Mouse (Mus musculus) midbrain, embryonic 14.5 days (tissue): ENCODE data around the gene Ttc25. TPM values are rescaled to one million over a fixed set of nuclear protein-coding genes. Genes with fewer than 3 reads are reported as not detected.
A peak's percentile ranks its signal among the peaks of the same experiment; 100 is the strongest.

ENCODE experiments used
- ATAC-seq: fragments of 200-750 bp; cut with Nextera tagmentation; 2 replicates; pipeline ENCODE4 v1.8.0; 2017; ENCODE audit warnings: moderate number of reproducible peaks, moderate library complexity; ENCODE audit not compliant: low FRiP score, low TSS enrichment
- DNase-seq: peaks from one replicate; pipeline ENCODE4 v3.0.0-alpha.2; 2015
- H3K27ac ChIP-seq: fragments of 300-500 bp; sonication (generic); replicated peaks from 2 replicates; pipeline ENCODE4 v1.5.1; 2014; ENCODE audit warnings: mild to moderate bottlenecking, low read depth, low read length, moderate library complexity
- H3K27me3 ChIP-seq: fragments of 300-500 bp; sonication (generic); 2 replicates; pipeline ENCODE4 v1.6.1; 2014; ENCODE audit warnings: low read length, control low read depth, mixed read lengths; ENCODE audit not compliant: control insufficient read depth, insufficient read depth
- H3K36me3 ChIP-seq: fragments of 300-500 bp; sonication (generic); 2 replicates; pipeline ENCODE4 v1.6.1; 2014; ENCODE audit warnings: low read length, control low read depth; ENCODE audit not compliant: control insufficient read depth, insufficient read depth
- H3K4me1 ChIP-seq: fragments of 300-500 bp; sonication (generic); 2 replicates; pipeline ENCODE4 v1.6.1; 2014; ENCODE audit warnings: mild to moderate bottlenecking, antibody characterized with exemption, low read length, control low read depth; ENCODE audit not compliant: control insufficient read depth, insufficient read depth
- H3K4me2 ChIP-seq: fragments of 300-500 bp; sonication (generic); 2 replicates; pipeline ENCODE4 v1.6.1; 2014; ENCODE audit warnings: mild to moderate bottlenecking, low read length, moderate library complexity
- H3K4me3 ChIP-seq: fragments of 300-500 bp; sonication (generic); replicated peaks from 2 replicates; pipeline ENCODE4 v1.5.1; 2014; ENCODE audit warnings: low read depth, low read length
- H3K9ac ChIP-seq: fragments of 300-500 bp; sonication (generic); replicated peaks from 2 replicates; pipeline ENCODE4 v1.6.1; 2014; ENCODE audit warnings: mild to moderate bottlenecking, low read length, moderate library complexity
- H3K9me3 ChIP-seq: fragments of 300-500 bp; sonication (generic); 2 replicates; pipeline ENCODE4 v1.6.1; 2016; ENCODE audit warnings: low read length, control low read depth, mixed read lengths; ENCODE audit not compliant: control insufficient read depth
- WGBS: fragments of 180-500 bp; shearing (Covaris S2); extraction: QIAGEN DNeasy Blood & Tissue Kit; methylation state at CpG from one replicate; pipeline ENCODE4 v1.1.7; 2014; 5-methylcytosine and 5-hydroxymethylcytosine counted together
- polyA plus RNA-seq: library from polyadenylated mRNA; unstranded; fragments of >200 nt; fragmentation: Nextera tagmentation; extraction: Ambion mirVana; gene quantifications from 2 replicates; pipeline ENCODE4 v1.2.1, GENCODE M21; 2014

Gene Ttc25
- polyA plus RNA-seq, 1 experiment from 2014 or later: 1.9 TPM

- 0 out of 2 replicates have a peak, but pooled peaks cover 9% of the 10 kb centered on the region for H3K4me1 ChIP-seq
- peaks cover 5% of the 10 kb centered on the region; the same call in 1 of the 2 replicates for H3K27me3 ChIP-seq
- no peak overlapping the region for H3K27ac ChIP-seq
- no peaks in the 10 kb centered on the region for H3K36me3 ChIP-seq
- no peak overlapping the region for H3K9ac ChIP-seq
- no peak overlapping the region for H3K4me3 ChIP-seq
- H3K9me3 ChIP-seq: no peaks in the 10 kb centered on the region
- no peak overlapping the region for H3K4me2 ChIP-seq
- DNase-seq (no peak), ATAC-seq (no peak)
- WGBS: 66% methylated on average over 9 of the region's 9 CpGs
Measured at GRCm38 (mm10) chr11:100569789-100570188, 24.4 kb downstream of the Ttc25 start.

DNA sequence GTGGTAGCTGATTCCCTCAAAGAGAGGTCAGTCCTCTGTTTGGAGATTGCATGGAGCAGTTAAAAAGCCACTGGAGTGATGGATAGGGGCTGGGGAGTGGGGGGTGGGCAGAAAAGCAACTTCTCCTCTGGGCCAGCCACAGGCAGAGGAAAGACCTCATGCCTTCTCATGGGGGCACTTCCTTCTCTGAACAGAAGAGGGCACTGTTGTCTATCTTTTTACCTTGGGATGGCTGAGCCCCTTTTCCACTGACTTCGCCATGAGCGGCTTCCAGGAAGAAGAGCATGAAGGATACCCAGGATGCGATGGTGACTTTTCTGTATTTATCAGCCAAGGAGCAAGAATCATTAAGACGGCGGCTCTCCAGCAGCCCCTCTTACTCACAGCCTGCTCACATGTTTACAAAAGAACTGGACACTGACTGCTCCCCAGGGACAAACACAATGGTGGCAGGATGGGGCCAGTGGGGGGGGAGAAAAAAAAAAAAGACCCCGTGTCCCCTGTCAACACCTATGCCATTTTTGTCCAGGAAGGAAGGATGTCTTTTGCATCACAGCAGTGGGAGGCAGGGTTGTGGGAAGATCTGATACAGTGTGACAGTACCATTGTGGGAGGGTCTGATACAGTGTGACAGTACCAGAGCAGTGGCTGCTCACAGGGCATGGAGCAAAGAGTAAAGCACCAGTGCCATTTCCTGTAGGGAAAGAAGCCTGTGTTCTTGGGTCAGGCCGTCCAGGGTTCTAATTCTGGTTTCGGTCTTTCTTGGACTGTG, 25.2 kb downstream of the Ttc25 start:
- H3K27me3 ChIP-seq: peaks cover 5% of the 10 kb centered on the region; the same call in 1 of the 2 replicates
- 0 out of 2 replicates have a peak overlapping the region, but pooled peaks have one; percentile 8 for H3K27ac ChIP-seq
- WGBS: 10% methylated on average over 8 of the region's 8 CpGs
- peak overlapping the region; percentile 39; the same call in 1 of the 2 replicates for H3K9ac ChIP-seq
- H3K4me1 ChIP-seq: peaks cover 16% of the 10 kb centered on the region
- H3K36me3 ChIP-seq: no peaks in the 10 kb centered on the region
- peak; percentile 90 for DNase-seq
- ATAC-seq: no peak; the same call in 1 of the 2 replicates
- H3K4me2 ChIP-seq: peak overlapping the region; percentile 56
- no peaks in the 10 kb centered on the region for H3K9me3 ChIP-seq
- peak overlapping the region; percentile 17 for H3K4me3 ChIP-seq

- Histone ChIP-seq H3K9ac (peak overlapping the region; percentile 39; the same call in 1 of the 2 replicates), H3K4me2 (peak overlapping the region; percentile 56), H3K27me3 (peaks cover 5% of the 10 kb centered on the region; the same call in 1 of the 2 replicates), H3K36me3 (no peaks in the 10 kb centered on the region), H3K27ac (no peak overlapping the region), H3K4me1 (peaks cover 19% of the 10 kb centered on the region), H3K4me3 (peak overlapping the region; percentile 17), H3K9me3 (no peaks in the 10 kb centered on the region)
- DNase-seq: peak; percentile 55
- WGBS: 10% methylated on average over 16 of the region's 16 CpGs
- ATAC-seq: no peak
Measured at GRCm38 (mm10) chr11:100571202-100571567, 25.8 kb downstream of the Ttc25 start.

DNA sequence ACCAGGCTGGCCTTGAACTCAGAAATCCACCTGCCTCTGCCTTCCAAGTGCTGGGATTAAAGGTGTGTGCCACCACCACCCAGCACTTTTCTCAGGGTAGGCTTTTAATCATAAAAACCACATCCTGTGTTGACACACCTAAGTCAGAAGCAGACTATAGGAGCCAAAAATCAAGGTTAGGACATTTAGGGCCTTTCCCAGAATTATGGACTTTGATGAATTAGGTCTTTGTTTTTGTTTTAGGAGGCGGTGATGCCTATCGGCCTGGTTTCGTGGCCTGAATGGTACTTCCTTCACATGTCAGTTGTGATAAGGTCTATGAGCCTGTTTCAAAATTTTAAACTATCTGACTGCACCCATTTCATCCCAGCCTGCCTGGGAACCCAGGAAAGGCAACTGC, 28.8 kb downstream of the Ttc25 start:
- ATAC-seq (no peak), DNase-seq (no peak)
- Histone ChIP-seq H3K4me3 (no peak overlapping the region), H3K4me1 (peaks cover 19% of the 10 kb centered on the region), H3K9me3 (no peaks in the 10 kb centered on the region), H3K27ac (no peak overlapping the region), H3K4me2 (peak overlapping the region; percentile 80), H3K36me3 (peaks cover 8% of the 10 kb centered on the region), H3K9ac (no peak overlapping the region), H3K27me3 (peaks cover 5% of the 10 kb centered on the region; the same call in 1 of the 2 replicates)
- WGBS: 91% methylated on average over 3 of the region's 3 CpGs

GRCm38 (mm10) chr11:100574708-100575483, 29.5 kb downstream of the Ttc25 start, which contains the start of gene Cnp:
TSS of gene Cnp (plus strand) at chr11:100574904.
- Histone ChIP-seq H3K27me3 (peaks cover 5% of the 10 kb centered on the region; the same call in 1 of the 2 replicates), H3K9ac (peak within 1 kb of the TSS; percentile 56), H3K4me1 (peaks cover 19% of the 10 kb centered on the region), H3K27ac (peak within 1 kb of the TSS; percentile 66), H3K4me2 (peak within 1 kb of the TSS; percentile 80), H3K36me3 (peaks cover 15% of the 10 kb centered on the region), H3K9me3 (no peaks in the 10 kb centered on the region), H3K4me3 (peak within 1 kb of the TSS; percentile 51)
- WGBS: 3% methylated on average over 47 of the region's 47 CpGs
- DNase-seq: peak; percentile 81
- peak; percentile 50 for ATAC-seq

DNA sequence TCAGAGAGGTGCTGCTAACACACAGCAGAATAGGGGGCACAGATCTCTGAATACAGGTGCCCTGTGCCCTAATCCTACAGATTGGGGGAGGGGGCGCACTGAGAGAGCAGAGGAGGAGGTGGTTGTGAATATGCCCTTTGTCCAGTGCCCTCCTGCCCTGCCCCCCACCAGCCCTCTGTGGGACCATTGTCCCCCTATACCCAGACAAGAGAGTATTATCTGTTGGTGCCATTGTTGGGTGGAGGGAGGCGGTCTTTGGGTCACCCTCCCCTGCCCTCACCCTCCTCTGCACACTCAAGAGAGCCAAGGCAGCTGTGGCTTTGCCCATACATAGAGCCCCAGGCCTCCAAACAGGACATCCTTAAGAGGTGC, 30.1 kb downstream of the Ttc25 start:
- Histone ChIP-seq H3K27me3 (peaks cover 5% of the 10 kb centered on the region; the same call in 1 of the 2 replicates), H3K9me3 (no peaks in the 10 kb centered on the region), H3K27ac (peak overlapping the region; percentile 66; the same call in 1 of the 2 replicates), H3K4me1 (peaks cover 19% of the 10 kb centered on the region), H3K4me3 (peak overlapping the region; percentile 51), H3K4me2 (peak overlapping the region; percentile 80), H3K9ac (peak overlapping the region; percentile 56), H3K36me3 (peaks cover 19% of the 10 kb centered on the region)
- DNase-seq (no peak), ATAC-seq (no peak)
- WGBS: 15% methylated on average over 2 of the region's 2 CpGs

DNA sequence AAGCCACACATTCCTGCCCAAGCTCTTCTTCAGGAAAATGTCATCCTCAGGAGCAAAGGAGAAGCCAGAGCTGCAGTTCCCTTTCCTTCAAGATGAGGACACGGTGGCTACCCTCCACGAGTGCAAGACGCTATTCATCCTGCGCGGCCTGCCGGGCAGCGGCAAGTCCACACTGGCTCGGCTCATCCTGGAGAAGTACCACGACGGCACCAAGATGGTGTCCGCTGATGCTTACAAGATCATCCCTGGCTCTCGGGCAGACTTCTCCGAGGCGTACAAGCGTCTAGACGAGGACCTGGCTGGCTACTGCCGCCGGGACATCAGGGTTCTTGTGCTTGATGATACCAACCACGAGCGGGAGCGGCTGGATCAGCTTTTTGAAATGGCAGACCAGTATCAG, 30.8 kb downstream of the Ttc25 start:
- Histone ChIP-seq H3K9me3 (no peaks in the 10 kb centered on the region), H3K36me3 (peaks cover 27% of the 10 kb centered on the region), H3K4me3 (no peak overlapping the region), H3K27me3 (peaks cover 5% of the 10 kb centered on the region; the same call in 1 of the 2 replicates), H3K4me1 (peaks cover 12% of the 10 kb centered on the region), H3K9ac (no peak overlapping the region), H3K27ac (no peak overlapping the region), H3K4me2 (peak overlapping the region; percentile 80; the same call in 1 of the 2 replicates)
- no peak for DNase-seq
- 64% methylated on average over 21 of the region's 21 CpGs for WGBS
- no peak for ATAC-seq

GRCm38 (mm10) chr11:100577852-100578599, 32.6 kb downstream of the Ttc25 start:
- no peak overlapping the region for H3K4me2 ChIP-seq
- H3K9ac ChIP-seq: no peak overlapping the region

More at GRCm38 (mm10) chr11:100577852-100578599, 32.6 kb downstream of the Ttc25 start:
- no peak overlapping the region for H3K4me3 ChIP-seq
- ATAC-seq: no peak
- 82% methylated on average over 8 of the region's 8 CpGs for WGBS
- H3K4me1 ChIP-seq: peaks cover 10% of the 10 kb centered on the region
- H3K9me3 ChIP-seq: no peaks in the 10 kb centered on the region
- peaks cover 44% of the 10 kb centered on the region for H3K36me3 ChIP-seq
- no peak overlapping the region for H3K27ac ChIP-seq
- DNase-seq: no peak
- H3K27me3 ChIP-seq: no peaks in the 10 kb centered on the region
